Comparison of ENCODE assay signal across 13 mouse cellular contexts in genomic region chr10:61949542-61949941, GRCm38 (mm10). TPM values are rescaled to one million over a fixed set of nuclear protein-coding genes. Genes with fewer than 3 reads are reported as not detected.
DNase-seq lines count a peak whose midpoint lies in the region; ATAC-seq and TF ChIP-seq lines count a peak whose summit lies in the region.
"Had no signal": no experiment of that assay in that cellular context is flagged by ENCODE, and none has a peak within 500 bp of the region (broad histone marks: within the 10 kb centered on the region; RNA-seq: fewer than 3 reads in every experiment).

No protein-coding gene starts in this region.

- H3K9me3 ChIP-seq in hindbrain, embryonic 13.5 days = no peaks in the 10 kb centered on the region
- no peaks in the 10 kb centered on the region for H3K9me3 ChIP-seq in hindbrain, embryonic 11.5 days (ENCODE audit: control insufficient read depth, low read length)
- H3K9me3 ChIP-seq in hindbrain, embryonic 14.5 days (ENCODE audit: control insufficient read depth, low read length) = no peaks in the 10 kb centered on the region
- no peaks in the 10 kb centered on the region for H3K9me3 ChIP-seq in kidney, embryonic 15.5 days (replicated peaks)
- no peaks in the 10 kb centered on the region for H3K9me3 ChIP-seq in heart, embryonic 10.5 days

- no peak overlapping the region; the same call in 1 of the 2 replicates for H3K9ac ChIP-seq in hindbrain, embryonic 13.5 days
- H3K9ac ChIP-seq in hindbrain, embryonic 11.5 days (ENCODE audit: low read depth, low read length) = no peak overlapping the region
- H3K9ac ChIP-seq in hindbrain, embryonic 14.5 days = no peak overlapping the region
- H3K9ac ChIP-seq in kidney, embryonic 15.5 days = no peak overlapping the region
- H3K9ac ChIP-seq: liver, embryonic 14.5 days had no signal

- H3K27ac ChIP-seq in hindbrain, embryonic 13.5 days = 0 out of 2 replicates have a peak overlapping the region, but pooled peaks have one; percentile 40
- no peak overlapping the region for H3K27ac ChIP-seq in hindbrain, embryonic 11.5 days (ENCODE audit: low read depth, low read length)
- H3K27ac ChIP-seq in hindbrain, embryonic 14.5 days = peak overlapping the region; percentile 53
- H3K27ac ChIP-seq in kidney, embryonic 15.5 days = no peak overlapping the region
- H3K27ac ChIP-seq in heart, embryonic 10.5 days = no peak overlapping the region
- H3K27ac ChIP-seq: kidney, postnatal 0 days; liver, embryonic 14.5 days had no signal

- peak; percentile 36 for ATAC-seq in hindbrain, embryonic 13.5 days (ENCODE audit: low FRiP score)
- no peak for ATAC-seq in hindbrain, embryonic 11.5 days (ENCODE audit: low FRiP score)
- peak; percentile 53 for ATAC-seq in hindbrain, embryonic 14.5 days (ENCODE audit: low FRiP score)
- no peak for ATAC-seq in kidney, embryonic 15.5 days (replicated peaks; ENCODE audit: low FRiP score)

- H3K27me3 ChIP-seq in hindbrain, embryonic 13.5 days = no peaks in the 10 kb centered on the region
- no peaks in the 10 kb centered on the region for H3K27me3 ChIP-seq in hindbrain, embryonic 11.5 days (ENCODE audit: control insufficient read depth, insufficient read depth, low read length)
- no peaks in the 10 kb centered on the region for H3K27me3 ChIP-seq in hindbrain, embryonic 14.5 days (ENCODE audit: control insufficient read depth, insufficient read depth, low read length)
- H3K27me3 ChIP-seq in kidney, embryonic 15.5 days = no peaks in the 10 kb centered on the region
- H3K27me3 ChIP-seq in heart, embryonic 10.5 days (ENCODE audit: insufficient read depth, poor library complexity, severe bottlenecking) = no peaks in the 10 kb centered on the region

- TF ChIP-seq POLR2A in brain, embryonic 14.5 days (IDR thresholded peaks at IDR 0.05; ENCODE audit: borderline replicate concordance, extremely low read depth, insufficient read depth, insufficient read length, poor library complexity, severe bottlenecking) = no peak

- TF ChIP-seq CTCF in brain, embryonic 14.5 days (IDR thresholded peaks at IDR 0.05; ENCODE audit: borderline replicate concordance, extremely low read depth, insufficient read depth, insufficient read length) = no peak

- H3K4me1 ChIP-seq in hindbrain, embryonic 13.5 days (replicated peaks) = peaks cover 13% of the 10 kb centered on the region
- 0 out of 2 replicates have a peak, but pooled peaks cover 2% of the 10 kb centered on the region for H3K4me1 ChIP-seq in hindbrain, embryonic 11.5 days (replicated peaks; ENCODE audit: control insufficient read depth, insufficient read depth, low read length)
- peaks cover 9% of the 10 kb centered on the region; the same call in 1 of the 2 replicates for H3K4me1 ChIP-seq in hindbrain, embryonic 14.5 days (replicated peaks; ENCODE audit: control insufficient read depth, insufficient read depth, low read length)
- H3K4me1 ChIP-seq in kidney, embryonic 15.5 days = no peaks in the 10 kb centered on the region
- H3K4me1 ChIP-seq in heart, embryonic 10.5 days = peaks cover 12% of the 10 kb centered on the region

- no peak for DNase-seq in hindbrain, embryonic 11.5 days (ENCODE audit: low spot score)
- DNase-seq in brain, embryonic 14.5 days (ENCODE audit: low read depth) = peak; percentile 69
- no peak for DNase-seq in hindbrain, embryonic 14.5 days (ENCODE audit: low spot score)
- DNase-seq in right cerebral cortex, adult 2 months (ENCODE audit: low spot score in 2 of 2) = peak; percentile 21 to 24
- DNase-seq in heart, embryonic 10.5 days (ENCODE audit: low spot score) = no peak
- DNase-seq: adrenal gland, adult 8-10 months; heart, postnatal 10 days; lung, postnatal 4 days; retina, postnatal 1 day had no signal

- H3K36me3 ChIP-seq in hindbrain, embryonic 13.5 days = no peaks in the 10 kb centered on the region
- H3K36me3 ChIP-seq in hindbrain, embryonic 11.5 days (ENCODE audit: control insufficient read depth, insufficient read depth, low read length) = no peaks in the 10 kb centered on the region
- H3K36me3 ChIP-seq in hindbrain, embryonic 14.5 days (replicated peaks; ENCODE audit: control insufficient read depth, insufficient read depth) = no peaks in the 10 kb centered on the region
- no peaks in the 10 kb centered on the region for H3K36me3 ChIP-seq in kidney, embryonic 15.5 days
- no peaks in the 10 kb centered on the region for H3K36me3 ChIP-seq in heart, embryonic 10.5 days

- H3K4me2 ChIP-seq in hindbrain, embryonic 13.5 days = no peak overlapping the region
- H3K4me2 ChIP-seq in hindbrain, embryonic 11.5 days (replicated peaks; ENCODE audit: low read depth, low read length) = no peak overlapping the region
- no peak overlapping the region for H3K4me2 ChIP-seq in hindbrain, embryonic 14.5 days (replicated peaks)
- H3K4me2 ChIP-seq in kidney, embryonic 15.5 days = no peak overlapping the region

- 52% methylated on average over 6 of the region's 6 CpGs for WGBS in hindbrain, embryonic 13.5 days
- 71% methylated on average over 6 of the region's 6 CpGs for WGBS in hindbrain, embryonic 11.5 days
- 49% methylated on average over 6 of the region's 6 CpGs for WGBS in hindbrain, embryonic 14.5 days
- 73% methylated on average over 6 of the region's 6 CpGs for WGBS in kidney, embryonic 15.5 days
- 80% methylated on average over 6 of the region's 6 CpGs for WGBS in heart, embryonic 10.5 days

- no peak overlapping the region for H3K4me3 ChIP-seq in hindbrain, embryonic 13.5 days
- H3K4me3 ChIP-seq in hindbrain, embryonic 11.5 days (ENCODE audit: low read depth, low read length) = no peak overlapping the region
- H3K4me3 ChIP-seq in hindbrain, embryonic 14.5 days (replicated peaks; ENCODE audit: low read length) = no peak overlapping the region
- H3K4me3 ChIP-seq in kidney, embryonic 15.5 days (replicated peaks) = no peak overlapping the region
- no peak overlapping the region for H3K4me3 ChIP-seq in heart, embryonic 10.5 days

RNA-seq across cellular contexts. Expression of gene Col13a1, which starts 29.4 kb away (rescaled TPM):
- 2.4 and 3.1 TPM in 2 replicates for polyA plus RNA-seq in hindbrain, embryonic 13.5 days (2015; fragmentation: Nextera tagmentation; extraction: Ambion mirVana)
- polyA plus RNA-seq in hindbrain, embryonic 11.5 days (2014; fragmentation: Nextera tagmentation; extraction: Ambion mirVana) = 1.5 and 1.9 TPM in 2 replicates
- 2.1 and 3.2 TPM in 2 replicates for polyA plus RNA-seq in brain, embryonic 14.5 days (2012; rRNA removed)
- 2.8 and 2.9 TPM in 2 replicates for polyA plus RNA-seq in hindbrain, embryonic 14.5 days (2014; fragmentation: Nextera tagmentation; extraction: Ambion mirVana)
- polyA plus RNA-seq in kidney, embryonic 15.5 days (2015; fragmentation: Nextera tagmentation; extraction: Ambion mirVana) = 6.0 and 6.8 TPM in 2 replicates
- 12.3 and 17.7 TPM in 2 replicates for polyA plus RNA-seq in heart, embryonic 10.5 days (2016; fragmentation: Nextera tagmentation; extraction: Ambion mirVana)

Comparison
In these comparisons a context has a peak if more than half of its experiments do, and no peak if none do; other contexts are left out.
1. ATAC-seq: peak in hindbrain, embryonic 13.5 days (single experiment) and hindbrain, embryonic 14.5 days (single experiment); none in hindbrain, embryonic 11.5 days (single experiment) and kidney, embryonic 15.5 days (single experiment).
2. H3K27ac ChIP-seq: peak in hindbrain, embryonic 13.5 days (single experiment) and hindbrain, embryonic 14.5 days (single experiment); none in hindbrain, embryonic 11.5 days (single experiment), kidney, embryonic 15.5 days (single experiment) and heart, embryonic 10.5 days (single experiment).
3. DNase-seq: peak in brain, embryonic 14.5 days (single experiment) and right cerebral cortex, adult 2 months (2 of 2); none in hindbrain, embryonic 11.5 days (single experiment), hindbrain, embryonic 14.5 days (single experiment) and heart, embryonic 10.5 days (single experiment).